Mouse (Mus musculus): ENCODE measurements around the gene Tent5b. TPM values are rescaled to one million over a fixed set of nuclear protein-coding genes. Genes with fewer than 3 reads are reported as not detected.

Gene Tent5b
- polyA plus RNA-seq, 1 experiment = 10.9 TPM

GRCm38 (mm10) chr4:133485691-133486425 lies 5.9 kb downstream of the Tent5b start:
- Histone ChIP-seq H3K27ac (ENCODE audit: insufficient read depth, low read length) (no peak overlapping the region), H3K36me3 (ENCODE audit: control insufficient read depth, insufficient read depth, low read length, poor library complexity, severe bottlenecking) (no peaks in the 10 kb centered on the region), H3K27me3 (ENCODE audit: control insufficient read depth, insufficient read depth, low read length, poor library complexity, severe bottlenecking) (no peaks in the 10 kb centered on the region), H3K9ac (ENCODE audit: low read depth, poor library complexity, severe bottlenecking) (no peak overlapping the region), H3K9me3 (replicated peaks; ENCODE audit: control insufficient read depth, insufficient read depth, low read length, poor library complexity, severe bottlenecking) (no peaks in the 10 kb centered on the region), H3K4me3 (ENCODE audit: low read depth, low read length) (peak overlapping the region; percentile 20), H3K4me1 (ENCODE audit: control insufficient read depth, insufficient read depth, low read length) (peaks cover 14% of the 10 kb centered on the region)
- TF ChIP-seq EP300 (IDR thresholded peaks at IDR 0.05; ENCODE audit: insufficient read depth, low read depth, low read length) (no peak), POLR2A (IDR thresholded peaks at IDR 0.05; ENCODE audit: insufficient read depth, low read length) (no peak), CTCF (IDR thresholded peaks at IDR 0.05; ENCODE audit: low read depth, low read length) (no peak)

DNA sequence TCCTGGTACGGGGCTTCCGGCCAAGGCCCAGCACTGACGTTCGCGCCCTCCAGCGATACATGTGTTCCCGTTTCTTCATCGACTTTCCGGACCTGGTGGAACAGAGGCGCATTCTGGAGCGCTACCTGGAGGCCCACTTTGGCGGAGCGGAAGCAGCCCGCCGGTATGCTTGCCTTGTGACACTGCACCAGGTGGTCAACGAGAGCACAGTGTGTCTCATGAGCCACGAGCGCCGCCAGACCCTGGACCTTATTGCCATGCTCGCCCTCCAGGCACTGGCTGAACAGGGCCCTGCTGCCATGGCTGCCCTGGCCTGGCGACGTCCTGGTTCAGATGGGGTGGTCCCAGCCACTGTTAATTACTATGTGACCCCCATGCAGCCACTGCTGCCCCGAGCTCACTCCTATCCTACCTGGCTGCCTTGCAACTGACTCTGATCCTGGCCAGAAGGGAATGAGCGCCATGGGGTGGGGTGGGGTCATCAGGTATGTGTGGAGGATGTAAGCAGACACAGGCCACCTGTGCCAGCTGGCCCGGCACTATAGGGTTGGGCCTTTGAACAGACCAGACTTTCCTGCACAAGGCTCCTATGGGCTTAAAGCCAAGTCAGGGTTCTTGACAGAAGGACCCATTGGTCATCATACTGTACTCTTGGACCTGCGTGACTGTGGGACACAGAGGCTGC lies 6.9 kb downstream of the Tent5b start:
- Histone ChIP-seq H3K27ac (ENCODE audit: insufficient read depth, low read length) (no peak overlapping the region), H3K36me3 (ENCODE audit: control insufficient read depth, insufficient read depth, low read length, poor library complexity, severe bottlenecking) (no peaks in the 10 kb centered on the region), H3K9me3 (replicated peaks; ENCODE audit: control insufficient read depth, insufficient read depth, low read length, poor library complexity, severe bottlenecking) (no peaks in the 10 kb centered on the region), H3K4me3 (ENCODE audit: low read depth, low read length) (peak overlapping the region; percentile 20), H3K27me3 (ENCODE audit: control insufficient read depth, insufficient read depth, low read length, poor library complexity, severe bottlenecking) (no peaks in the 10 kb centered on the region), H3K9ac (ENCODE audit: low read depth, poor library complexity, severe bottlenecking) (no peak overlapping the region), H3K4me1 (ENCODE audit: control insufficient read depth, insufficient read depth, low read length) (peaks cover 19% of the 10 kb centered on the region)
- TF ChIP-seq POLR2A (IDR thresholded peaks at IDR 0.05; ENCODE audit: insufficient read depth, low read length) (no peak), EP300 (IDR thresholded peaks at IDR 0.05; ENCODE audit: insufficient read depth, low read depth, low read length) (no peak), CTCF (IDR thresholded peaks at IDR 0.05; ENCODE audit: low read depth, low read length) (no peak)

- no peak overlapping the region for H3K27ac ChIP-seq (ENCODE audit: insufficient read depth, low read length)
- no peak overlapping the region for H3K4me3 ChIP-seq (ENCODE audit: low read depth, low read length)
- peaks cover 21% of the 10 kb centered on the region for H3K4me1 ChIP-seq (ENCODE audit: control insufficient read depth, insufficient read depth, low read length)
- H3K36me3 ChIP-seq (ENCODE audit: control insufficient read depth, insufficient read depth, low read length, poor library complexity, severe bottlenecking) = no peaks in the 10 kb centered on the region
- no peaks in the 10 kb centered on the region for H3K27me3 ChIP-seq (ENCODE audit: control insufficient read depth, insufficient read depth, low read length, poor library complexity, severe bottlenecking)
- no peak overlapping the region for H3K9ac ChIP-seq (ENCODE audit: low read depth, poor library complexity, severe bottlenecking)
- TF ChIP-seq EP300 (IDR thresholded peaks at IDR 0.05; ENCODE audit: insufficient read depth, low read depth, low read length) (no peak), CTCF (IDR thresholded peaks at IDR 0.05; ENCODE audit: low read depth, low read length) (no peak), POLR2A (IDR thresholded peaks at IDR 0.05; ENCODE audit: insufficient read depth, low read length) (no peak)
- no peaks in the 10 kb centered on the region for H3K9me3 ChIP-seq (replicated peaks; ENCODE audit: control insufficient read depth, insufficient read depth, low read length, poor library complexity, severe bottlenecking)
Observed at GRCm38 (mm10) chr4:133488619-133489392, 8.9 kb downstream of the Tent5b start.

GRCm38 (mm10) chr4:133489489-133490245 lies 9.7 kb downstream of the Tent5b start:
- no peaks in the 10 kb centered on the region for H3K36me3 ChIP-seq (ENCODE audit: control insufficient read depth, insufficient read depth, low read length, poor library complexity, severe bottlenecking)
- no peak overlapping the region for H3K4me3 ChIP-seq (ENCODE audit: low read depth, low read length)
- TF ChIP-seq EP300 (IDR thresholded peaks at IDR 0.05; ENCODE audit: insufficient read depth, low read depth, low read length) = no peak
- TF ChIP-seq POLR2A (IDR thresholded peaks at IDR 0.05; ENCODE audit: insufficient read depth, low read length) = no peak
- TF ChIP-seq CTCF (IDR thresholded peaks at IDR 0.05; ENCODE audit: low read depth, low read length) = no peak
- H3K27me3 ChIP-seq (ENCODE audit: control insufficient read depth, insufficient read depth, low read length, poor library complexity, severe bottlenecking) = no peaks in the 10 kb centered on the region
- H3K9ac ChIP-seq (ENCODE audit: low read depth, poor library complexity, severe bottlenecking) = no peak overlapping the region
- H3K27ac ChIP-seq (ENCODE audit: insufficient read depth, low read length) = no peak overlapping the region
- no peaks in the 10 kb centered on the region for H3K9me3 ChIP-seq (replicated peaks; ENCODE audit: control insufficient read depth, insufficient read depth, low read length, poor library complexity, severe bottlenecking)
- H3K4me1 ChIP-seq (ENCODE audit: control insufficient read depth, insufficient read depth, low read length) = peaks cover 21% of the 10 kb centered on the region

DNA sequence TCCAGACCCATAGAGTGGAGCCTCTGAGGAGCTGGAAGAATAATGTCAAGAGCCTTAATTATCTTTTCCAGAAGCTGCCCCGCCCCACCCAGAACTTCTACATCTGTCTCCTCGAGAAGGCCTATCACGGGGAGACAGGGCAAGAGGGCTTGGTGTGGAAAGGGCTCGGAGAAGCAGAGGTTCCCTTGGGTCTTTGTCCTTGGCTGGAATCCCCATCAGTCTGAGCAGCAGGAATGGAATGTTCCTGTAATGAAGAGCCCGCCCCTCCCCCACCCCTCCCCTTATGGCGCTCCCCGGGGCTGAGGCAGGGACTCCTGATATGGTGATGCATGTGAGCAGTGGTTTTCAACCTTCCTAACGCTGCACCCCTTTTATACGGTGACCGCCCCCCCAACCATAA lies 11.9 kb downstream of the Tent5b start:
- Histone ChIP-seq H3K36me3 (ENCODE audit: control insufficient read depth, insufficient read depth, low read length, poor library complexity, severe bottlenecking) (no peaks in the 10 kb centered on the region), H3K27me3 (ENCODE audit: control insufficient read depth, insufficient read depth, low read length, poor library complexity, severe bottlenecking) (0 out of 2 replicates have a peak, but pooled peaks cover under 1% of the 10 kb centered on the region), H3K9me3 (replicated peaks; ENCODE audit: control insufficient read depth, insufficient read depth, low read length, poor library complexity, severe bottlenecking) (no peaks in the 10 kb centered on the region), H3K27ac (ENCODE audit: insufficient read depth, low read length) (no peak overlapping the region), H3K4me1 (ENCODE audit: control insufficient read depth, insufficient read depth, low read length) (peaks cover 16% of the 10 kb centered on the region), H3K4me3 (ENCODE audit: low read depth, low read length) (no peak overlapping the region), H3K9ac (ENCODE audit: low read depth, poor library complexity, severe bottlenecking) (no peak overlapping the region)
- TF ChIP-seq POLR2A (IDR thresholded peaks at IDR 0.05; ENCODE audit: insufficient read depth, low read length) (no peak), CTCF (IDR thresholded peaks at IDR 0.05; ENCODE audit: low read depth, low read length) (no peak), EP300 (IDR thresholded peaks at IDR 0.05; ENCODE audit: insufficient read depth, low read depth, low read length) (no peak)

All from ES-Bruce4 (cell line).